Mouse (Mus musculus): ENCODE data around the gene Man1c1.

GRCm38 (mm10) chr4:134606054-134606453, 98.0 kb downstream of the Man1c1 start:
- TF ChIP-seq TAL1 (conservative IDR thresholded peaks at IDR 0.05; ENCODE audit: low read depth, low read length) (no peak), CTCF (IDR thresholded peaks at IDR 0.05; ENCODE audit: low read depth, low read length) (no peak), GATA1 (IDR thresholded peaks at IDR 0.05; ENCODE audit: borderline replicate concordance, low read length) (no peak), GATA2 (IDR thresholded peaks at IDR 0.05; ENCODE audit: borderline replicate concordance, low read depth, low read length) (no peak), POLR2AphosphoS5 (IDR thresholded peaks at IDR 0.05; ENCODE audit: insufficient replicate concordance, low read depth, low read length) (no peak)

Measured in G1E (cell line).